Mouse (Mus musculus): Measurements from ENCODE around the gene Podn. TPM values are rescaled to one million over a fixed set of nuclear protein-coding genes. Genes with fewer than 3 reads are reported as not detected.

The Podn gene
- polyA plus RNA-seq, 1 experiment from 2014 or later, result 0.90 TPM

GRCm38 (mm10) chr4:107977593-107977992 is 118.7 kb downstream of the Podn start:
- no peak overlapping the region for H3K4me2 ChIP-seq
- no peak overlapping the region for H3K27ac ChIP-seq
- no peaks in the 10 kb centered on the region for H3K9me3 ChIP-seq
- peaks cover 20% of the 10 kb centered on the region for H3K4me1 ChIP-seq
- H3K4me3 ChIP-seq, result no peak overlapping the region
- no peaks in the 10 kb centered on the region for H3K27me3 ChIP-seq
- no peaks in the 10 kb centered on the region for H3K36me3 ChIP-seq
- 50% methylated on average over 4 of the region's 4 CpGs for WGBS
- ATAC-seq (ENCODE audit: insufficient number of reproducible peaks, insufficient read depth, low FRiP score, low TSS enrichment, low read depth), result no peak
- H3K9ac ChIP-seq, result no peak overlapping the region

- 61% methylated on average over 7 of the region's 7 CpGs for WGBS
- peaks cover 10% of the 10 kb centered on the region; the same call in 1 of the 2 replicates for H3K4me1 ChIP-seq
Observed at GRCm38 (mm10) chr4:107975004-107975403, 121.2 kb downstream of the Podn start.

GRCm38 (mm10) chr4:107974527-107974926 is 121.7 kb downstream of the Podn start:
- Histone ChIP-seq H3K4me1 (peaks cover 5% of the 10 kb centered on the region; the same call in 1 of the 2 replicates), H3K9me3 (no peaks in the 10 kb centered on the region), H3K36me3 (no peaks in the 10 kb centered on the region), H3K4me2 (no peak overlapping the region), H3K27ac (no peak overlapping the region), H3K27me3 (no peaks in the 10 kb centered on the region), H3K9ac (no peak overlapping the region), H3K4me3 (no peak overlapping the region)
- ATAC-seq (ENCODE audit: insufficient number of reproducible peaks, insufficient read depth, low FRiP score, low TSS enrichment, low read depth), result no peak
- WGBS, result 62% methylated on average over 11 of the region's 11 CpGs

More at GRCm38 (mm10) chr4:107975004-107975403, 121.2 kb downstream of the Podn start:
- H3K9ac ChIP-seq, result no peak overlapping the region
- ATAC-seq (ENCODE audit: insufficient number of reproducible peaks, insufficient read depth, low FRiP score, low TSS enrichment, low read depth), result no peak
- H3K36me3 ChIP-seq, result no peaks in the 10 kb centered on the region
- H3K9me3 ChIP-seq, result no peaks in the 10 kb centered on the region
- no peaks in the 10 kb centered on the region for H3K27me3 ChIP-seq
- H3K4me2 ChIP-seq, result no peak overlapping the region
- H3K27ac ChIP-seq, result no peak overlapping the region
- H3K4me3 ChIP-seq, result no peak overlapping the region

- Histone ChIP-seq H3K4me1 (0 out of 2 replicates have a peak, but pooled peaks cover 2% of the 10 kb centered on the region), H3K27me3 (no peaks in the 10 kb centered on the region), H3K9me3 (no peaks in the 10 kb centered on the region), H3K27ac (no peak overlapping the region), H3K9ac (no peak overlapping the region), H3K4me3 (no peak overlapping the region), H3K4me2 (no peak overlapping the region), H3K36me3 (no peaks in the 10 kb centered on the region)
- ATAC-seq (ENCODE audit: insufficient number of reproducible peaks, insufficient read depth, low FRiP score, low TSS enrichment, low read depth), result no peak
- WGBS, result 85% methylated on average over 1 of the region's 1 CpGs
Observed at GRCm38 (mm10) chr4:107971162-107971561, 125.1 kb downstream of the Podn start.

- H3K9ac ChIP-seq, result no peak overlapping the region
- ATAC-seq (ENCODE audit: insufficient number of reproducible peaks, insufficient read depth, low FRiP score, low TSS enrichment, low read depth), result no peak
Observed at GRCm38 (mm10) chr4:107969781-107970180, 126.5 kb downstream of the Podn start.

GRCm38 (mm10) chr4:107967966-107968682 is 128.1 kb downstream of the Podn start, which contains the start of gene Slc1a7:
Slc1a7 (plus strand) TSS chr4:107968332.
- WGBS, result 76% methylated on average over 16 of the region's 16 CpGs

More at GRCm38 (mm10) chr4:107969781-107970180, 126.5 kb downstream of the Podn start:
- Histone ChIP-seq H3K4me1 (0 out of 2 replicates have a peak, but pooled peaks cover 2% of the 10 kb centered on the region), H3K36me3 (no peaks in the 10 kb centered on the region), H3K4me2 (no peak overlapping the region), H3K27me3 (no peaks in the 10 kb centered on the region), H3K4me3 (no peak overlapping the region), H3K27ac (no peak overlapping the region), H3K9me3 (no peaks in the 10 kb centered on the region)

GRCm38 (mm10) chr4:107966416-107967109 is 129.7 kb downstream of the Podn start:
- H3K27me3 ChIP-seq, result no peaks in the 10 kb centered on the region
- H3K27ac ChIP-seq, result no peak overlapping the region
- no peaks in the 10 kb centered on the region for H3K36me3 ChIP-seq
- ATAC-seq (ENCODE audit: insufficient number of reproducible peaks, insufficient read depth, low FRiP score, low TSS enrichment, low read depth), result no peak
- no peak overlapping the region for H3K4me2 ChIP-seq
- peaks cover 16% of the 10 kb centered on the region for H3K4me1 ChIP-seq
- H3K4me3 ChIP-seq, result no peak overlapping the region
- H3K9me3 ChIP-seq, result no peaks in the 10 kb centered on the region
- 54% methylated on average over 5 of the region's 5 CpGs for WGBS
- no peak overlapping the region for H3K9ac ChIP-seq

More at GRCm38 (mm10) chr4:107967966-107968682, 128.1 kb downstream of the Podn start, which contains the start of gene Slc1a7:
- Histone ChIP-seq H3K9me3 (no peaks in the 10 kb centered on the region), H3K9ac (no peak within 1 kb of the TSS), H3K4me3 (no peak within 1 kb of the TSS), H3K4me1 (0 out of 2 replicates have a peak, but pooled peaks cover 2% of the 10 kb centered on the region), H3K27me3 (no peaks in the 10 kb centered on the region), H3K4me2 (no peak within 1 kb of the TSS), H3K27ac (no peak within 1 kb of the TSS), H3K36me3 (no peaks in the 10 kb centered on the region)
- ATAC-seq (ENCODE audit: insufficient number of reproducible peaks, insufficient read depth, low FRiP score, low TSS enrichment, low read depth), result no peak

Small RNA genes within 50 kb of the gene (microRNA-seq; reads per million reads assigned to microRNA genes)
- gene Mir6397, result not detected

Other genes with a start within 250 kb of the Podn start
- 214 and 216 TPM in 2 replicates for gene Magoh, start 216.7 kb downstream of the Podn start, polyA plus RNA-seq (2015; fragmentation: Nextera tagmentation; extraction: Ambion mirVana)
- 134 and 140 TPM in 2 replicates for gene 0610037L13Rik, start 206.6 kb downstream of the Podn start, polyA plus RNA-seq (2015; fragmentation: Nextera tagmentation; extraction: Ambion mirVana)
- 24.2 and 26.5 TPM in 2 replicates for gene Cpt2, start 172.8 kb downstream of the Podn start, polyA plus RNA-seq (2015; fragmentation: Nextera tagmentation; extraction: Ambion mirVana)
- not detected in 2 replicates for gene Slc1a7, start 128.1 kb downstream of the Podn start, polyA plus RNA-seq (2015; fragmentation: Nextera tagmentation; extraction: Ambion mirVana)
- gene Scp2, start 48.6 kb upstream of the Podn start, polyA plus RNA-seq (2015; fragmentation: Nextera tagmentation; extraction: Ambion mirVana), result 176 and 190 TPM in 2 replicates
- gene Echdc2, start 69.0 kb upstream of the Podn start, polyA plus RNA-seq (2015; fragmentation: Nextera tagmentation; extraction: Ambion mirVana), result 45.0 and 47.9 TPM in 2 replicates
- gene Zyg11a, start 121.6 kb upstream of the Podn start, polyA plus RNA-seq (2015; fragmentation: Nextera tagmentation; extraction: Ambion mirVana), result 0.14 TPM in 1 of 2 replicates, not detected in the other
- gene Zyg11b, start 204.7 kb upstream of the Podn start, polyA plus RNA-seq (2015; fragmentation: Nextera tagmentation; extraction: Ambion mirVana), result 13.0 and 15.9 TPM in 2 replicates
- 49.2 and 50.9 TPM in 2 replicates for gene Coa7, start 231.7 kb upstream of the Podn start, polyA plus RNA-seq (2015; fragmentation: Nextera tagmentation; extraction: Ambion mirVana)

Measured in embryonic facial prominence, embryonic 13.5 days (tissue).